Mouse (Mus musculus): ENCODE measurements around the gene Camk2b. TPM values are rescaled to one million over a fixed set of nuclear protein-coding genes. Genes with fewer than 3 reads are reported as not detected.
A peak's percentile ranks its signal among the peaks of the same experiment; 100 is the strongest.

Gene Camk2b
- polyA plus RNA-seq, 2 experiments = 0.40 to 0.55 TPM

DNA sequence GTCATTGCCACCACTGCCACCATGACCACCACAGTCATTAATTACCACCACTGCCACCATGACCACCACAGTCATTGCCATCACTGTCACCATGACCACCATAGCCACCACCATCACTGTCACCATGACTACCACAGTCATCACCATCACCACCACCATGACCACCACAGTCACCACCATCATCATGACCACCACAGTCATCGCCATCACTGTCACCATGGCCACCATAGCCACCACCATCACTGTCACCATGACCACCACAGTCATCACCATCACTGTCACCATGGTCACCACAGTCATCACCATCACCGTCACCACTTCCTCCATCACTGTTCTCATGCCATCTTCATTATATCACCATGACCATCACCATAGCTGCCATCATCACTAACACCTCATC, 67.7 kb downstream of the Camk2b start:
- Histone ChIP-seq H3K9me3 (ENCODE audit: control insufficient read depth, low read length) (no peaks in the 10 kb centered on the region), H3K4me2 (ENCODE audit: low read depth) (no peak overlapping the region), H3K4me3 (ENCODE audit: insufficient read depth in 1 of 2, low read depth in 2 of 2, low read length in 2 of 2) (no peak overlapping the region), H3K4me1 (replicated peaks; ENCODE audit: control insufficient read depth in 2 of 2, insufficient read depth in 2 of 2, low read length in 1 of 2) (peaks cover 0 to 8% of the 10 kb centered on the region in 2 experiments; a peak in 2 of 4 replicates), H3K27me3 (ENCODE audit: control insufficient read depth, insufficient read depth, low read length) (no peaks in the 10 kb centered on the region), H3K9ac (replicated peaks) (no peak overlapping the region), H3K27ac (no peak overlapping the region), H3K36me3 (replicated peaks; ENCODE audit: control insufficient read depth, insufficient read depth, low read depth) (no peaks in the 10 kb centered on the region)
- no peak for TF ChIP-seq EP300 (IDR thresholded peaks at IDR 0.05; ENCODE audit: low read depth)
- TF ChIP-seq CTCF (IDR thresholded peaks at IDR 0.05; ENCODE audit: low read depth) = no peak
- DNase-seq (ENCODE audit: low read depth in 3 of 3, low spot score in 3 of 3) (no peak), ATAC-seq (ENCODE audit: insufficient read depth) (no peak)
- 84% methylated on average over 2 of the region's 2 CpGs for WGBS (ENCODE audit: insufficient replicate concordance)

DNA sequence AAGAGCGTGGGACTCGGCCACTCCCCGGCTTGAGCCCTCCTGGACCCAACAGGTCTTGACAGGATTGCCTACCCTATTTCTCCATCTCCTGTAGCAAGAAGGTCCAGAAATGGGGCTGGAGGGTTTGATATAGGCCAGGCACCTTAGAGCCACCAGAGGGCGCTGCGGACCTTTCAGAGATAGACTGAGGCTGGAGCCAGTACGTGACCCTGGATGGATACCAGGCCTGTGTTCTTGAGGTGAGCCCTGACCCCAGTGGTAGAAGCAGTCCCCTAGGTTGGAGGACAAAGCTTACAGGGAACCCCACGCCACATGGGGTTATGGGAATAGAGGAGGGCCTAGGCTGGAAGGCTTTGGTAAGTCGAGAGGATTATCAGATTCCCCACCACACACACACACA, 70.2 kb downstream of the Camk2b start:
- H3K4me3 ChIP-seq (ENCODE audit: insufficient read depth in 1 of 2, low read depth in 2 of 2, low read length in 2 of 2) = no peak overlapping the region
- 10% methylated on average over 8 of the region's 8 CpGs for WGBS (ENCODE audit: insufficient replicate concordance)
- peaks cover 0 to 8% of the 10 kb centered on the region in 2 experiments; a peak in 2 of 4 replicates for H3K4me1 ChIP-seq (replicated peaks; ENCODE audit: control insufficient read depth in 2 of 2, insufficient read depth in 2 of 2, low read length in 1 of 2)
- no peak overlapping the region for H3K4me2 ChIP-seq (ENCODE audit: low read depth)
- no peaks in the 10 kb centered on the region for H3K36me3 ChIP-seq (replicated peaks; ENCODE audit: control insufficient read depth, insufficient read depth, low read depth)
- H3K9ac ChIP-seq (replicated peaks) = no peak overlapping the region
- H3K27ac ChIP-seq = no peak overlapping the region
- no peaks in the 10 kb centered on the region for H3K27me3 ChIP-seq (ENCODE audit: control insufficient read depth, insufficient read depth, low read length)
- 0 out of 2 replicates have a peak, but pooled peaks have one; percentile 40 for ATAC-seq (ENCODE audit: insufficient read depth)
- TF ChIP-seq CTCF (IDR thresholded peaks at IDR 0.05; ENCODE audit: low read depth) = peak; percentile 94
- TF ChIP-seq EP300 (IDR thresholded peaks at IDR 0.05; ENCODE audit: low read depth) = no peak
- no peaks in the 10 kb centered on the region for H3K9me3 ChIP-seq (ENCODE audit: control insufficient read depth, low read length)
- peak; percentile 33 to 45 (median 40) for DNase-seq (ENCODE audit: low read depth in 3 of 3, low spot score in 3 of 3)

DNA sequence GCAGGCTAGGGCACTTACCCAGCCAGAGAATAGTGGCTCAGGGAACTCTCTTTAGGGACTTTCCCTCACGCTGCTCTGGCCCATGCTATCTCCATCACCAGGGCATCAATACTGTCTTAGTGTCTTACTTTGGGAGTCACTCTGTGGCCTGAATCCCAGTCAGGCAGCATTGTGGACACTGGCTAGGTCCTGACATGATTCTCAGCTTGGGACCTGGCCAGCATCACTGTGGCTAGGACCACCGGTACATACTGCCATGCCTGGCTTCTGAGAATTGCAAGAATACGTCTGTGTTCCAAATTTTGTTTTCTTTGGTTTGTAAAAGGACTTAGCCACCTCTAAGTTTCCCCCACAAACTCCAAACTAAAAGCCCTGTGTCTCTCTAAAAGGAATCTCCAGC, 71.3 kb downstream of the Camk2b start:
- DNase-seq (ENCODE audit: low read depth in 3 of 3, low spot score in 3 of 3) = no peak
- Histone ChIP-seq H3K9ac (replicated peaks) (no peak overlapping the region), H3K9me3 (ENCODE audit: control insufficient read depth, low read length) (no peaks in the 10 kb centered on the region), H3K36me3 (replicated peaks; ENCODE audit: control insufficient read depth, insufficient read depth, low read depth) (no peaks in the 10 kb centered on the region), H3K27me3 (ENCODE audit: control insufficient read depth, insufficient read depth, low read length) (no peaks in the 10 kb centered on the region), H3K4me1 (replicated peaks; ENCODE audit: control insufficient read depth in 2 of 2, insufficient read depth in 2 of 2, low read length in 1 of 2) (peaks cover 0 to under 1% of the 10 kb centered on the region in 2 experiments; a peak in 1 of 4 replicates), H3K4me3 (ENCODE audit: insufficient read depth in 1 of 2, low read depth in 2 of 2, low read length in 2 of 2) (no peak overlapping the region), H3K4me2 (ENCODE audit: low read depth) (no peak overlapping the region), H3K27ac (no peak overlapping the region)
- TF ChIP-seq CTCF (IDR thresholded peaks at IDR 0.05; ENCODE audit: low read depth) = no peak
- no peak for TF ChIP-seq EP300 (IDR thresholded peaks at IDR 0.05; ENCODE audit: low read depth)
- 64% methylated on average over 3 of the region's 3 CpGs for WGBS (ENCODE audit: insufficient replicate concordance)
- no peak for ATAC-seq (ENCODE audit: insufficient read depth)

DNA sequence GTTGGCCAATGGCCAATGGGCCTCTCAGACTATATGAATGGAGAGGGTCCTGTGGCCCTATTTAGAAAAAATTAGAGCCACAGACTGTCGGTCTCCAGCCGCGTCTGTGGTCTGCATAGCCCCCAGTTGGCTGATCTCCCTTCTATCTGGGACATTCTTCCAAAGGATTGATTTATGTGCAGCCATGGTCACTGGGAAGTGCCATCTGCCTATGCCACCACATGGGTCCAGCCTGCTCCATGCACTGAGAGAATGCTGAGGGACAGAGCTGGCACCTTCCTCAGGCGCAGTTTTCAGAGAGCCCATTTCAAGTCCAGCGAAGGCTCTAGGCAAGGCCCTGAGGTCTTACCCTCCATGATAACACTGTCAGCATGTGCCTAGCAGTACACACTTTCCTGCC, 72.0 kb downstream of the Camk2b start:
- no peaks in the 10 kb centered on the region for H3K4me1 ChIP-seq (replicated peaks; ENCODE audit: control insufficient read depth in 2 of 2, insufficient read depth in 2 of 2, low read length in 1 of 2)
- no peaks in the 10 kb centered on the region for H3K36me3 ChIP-seq (replicated peaks; ENCODE audit: control insufficient read depth, insufficient read depth, low read depth)
- H3K27ac ChIP-seq = no peak overlapping the region
- H3K9me3 ChIP-seq (ENCODE audit: control insufficient read depth, low read length) = no peaks in the 10 kb centered on the region
- H3K4me3 ChIP-seq (ENCODE audit: insufficient read depth in 1 of 2, low read depth in 2 of 2, low read length in 2 of 2) = no peak overlapping the region
- DNase-seq (ENCODE audit: low read depth in 3 of 3, low spot score in 3 of 3) = no peak
- 81% methylated on average over 5 of the region's 5 CpGs for WGBS (ENCODE audit: insufficient replicate concordance)
- no peaks in the 10 kb centered on the region for H3K27me3 ChIP-seq (ENCODE audit: control insufficient read depth, insufficient read depth, low read length)
- no peak overlapping the region for H3K9ac ChIP-seq (replicated peaks)
- H3K4me2 ChIP-seq (ENCODE audit: low read depth) = no peak overlapping the region
- no peak for ATAC-seq (ENCODE audit: insufficient read depth)
- TF ChIP-seq EP300 (IDR thresholded peaks at IDR 0.05; ENCODE audit: low read depth) = no peak
- TF ChIP-seq CTCF (IDR thresholded peaks at IDR 0.05; ENCODE audit: low read depth) = no peak

DNA sequence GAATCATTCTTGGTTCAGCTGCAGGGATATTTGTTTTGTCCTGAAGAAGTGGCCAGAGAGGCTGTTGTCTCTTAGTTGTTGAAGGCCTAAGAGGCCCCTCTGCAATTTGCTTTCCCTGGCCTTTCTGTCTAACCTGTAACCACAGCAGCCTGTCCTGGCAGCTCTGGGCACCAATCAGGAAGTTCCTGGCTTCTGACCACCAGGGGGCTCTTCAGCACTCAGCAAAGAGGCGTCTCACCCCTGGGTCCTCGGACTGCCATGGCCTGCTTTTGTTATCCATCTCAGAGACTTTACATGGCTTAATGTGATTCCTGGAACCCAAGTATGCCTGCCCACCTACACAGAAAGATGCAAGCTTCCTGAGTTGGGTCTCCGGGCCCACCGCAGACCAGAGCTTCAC, 75.3 kb downstream of the Camk2b start:
- Histone ChIP-seq H3K27me3 (ENCODE audit: control insufficient read depth, insufficient read depth, low read length) (no peaks in the 10 kb centered on the region), H3K36me3 (replicated peaks; ENCODE audit: control insufficient read depth, insufficient read depth, low read depth) (no peaks in the 10 kb centered on the region), H3K27ac (no peak overlapping the region), H3K9me3 (ENCODE audit: control insufficient read depth, low read length) (no peaks in the 10 kb centered on the region), H3K4me1 (replicated peaks; ENCODE audit: control insufficient read depth in 2 of 2, insufficient read depth in 2 of 2, low read length in 1 of 2) (no peaks in the 10 kb centered on the region), H3K9ac (replicated peaks) (no peak overlapping the region), H3K4me3 (ENCODE audit: insufficient read depth in 1 of 2, low read depth in 2 of 2, low read length in 2 of 2) (no peak overlapping the region), H3K4me2 (ENCODE audit: low read depth) (no peak overlapping the region)
- DNase-seq (ENCODE audit: low read depth in 3 of 3, low spot score in 3 of 3) (peak in 2 of 3 experiments; percentile 20 to 24), ATAC-seq (ENCODE audit: insufficient read depth) (no peak)
- 25% methylated on average over 4 of the region's 4 CpGs for WGBS (ENCODE audit: insufficient replicate concordance)
- TF ChIP-seq CTCF (IDR thresholded peaks at IDR 0.05; ENCODE audit: low read depth) (peak; percentile 76), EP300 (IDR thresholded peaks at IDR 0.05; ENCODE audit: low read depth) (no peak)
